Mouse (Mus musculus) monocyte, adult 2 months (primary cell): ENCODE data around the gene Picalm.
"Not testable (repeated sequence)": the region's sequence is repeated elsewhere in the genome, so short reads cannot be mapped to it uniquely, and the experiment has no call there.

ENCODE experiments used
- DNase-seq, 2 experiments: peaks; one replicate each; pipeline ENCODE4 v3.0.0; 2022; ENCODE audit warnings: low spot score in 2 of 2, low read depth in 1 of 2

Gene Picalm

DNA sequence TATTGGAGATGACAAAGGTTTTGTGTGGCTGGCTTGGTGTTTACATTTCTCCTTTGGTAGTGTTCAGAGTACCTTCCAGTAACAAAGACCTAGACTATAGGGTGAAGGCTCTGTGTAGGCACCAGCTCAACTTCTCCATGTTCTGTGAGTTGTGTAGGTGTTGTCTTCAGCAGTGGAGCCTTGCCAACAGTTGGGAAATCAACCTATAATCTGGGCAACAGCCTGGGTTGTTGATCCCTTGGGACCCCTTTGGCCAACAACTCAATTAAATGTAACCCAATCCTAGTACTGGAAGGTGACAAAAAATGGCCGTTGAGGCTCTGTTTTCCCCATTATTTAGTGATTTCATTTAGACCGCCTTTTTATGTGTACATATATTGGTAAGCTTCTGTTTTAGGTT, 80.1 kb downstream of the Picalm start:
- no peak for DNase-seq

DNA sequence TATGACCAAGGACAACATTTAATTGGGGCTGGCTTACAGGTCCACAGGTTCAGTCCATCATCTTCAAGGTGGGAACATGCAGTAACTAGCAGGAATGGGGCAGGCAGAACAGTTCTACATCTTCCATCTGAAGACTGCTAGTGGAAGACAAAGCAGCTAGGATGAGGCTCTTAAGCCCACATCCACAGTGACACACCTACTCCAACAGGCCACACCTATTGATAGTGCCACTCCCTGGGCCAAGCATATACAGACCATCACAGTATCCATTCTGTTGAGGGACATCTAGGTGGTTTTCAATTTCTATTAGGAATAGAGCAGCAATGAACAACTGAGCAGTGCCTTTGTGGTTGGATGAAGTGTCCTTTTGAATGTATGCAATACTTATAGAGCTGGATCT, 80.9 kb downstream of the Picalm start:
- DNase-seq, result no peak

DNA sequence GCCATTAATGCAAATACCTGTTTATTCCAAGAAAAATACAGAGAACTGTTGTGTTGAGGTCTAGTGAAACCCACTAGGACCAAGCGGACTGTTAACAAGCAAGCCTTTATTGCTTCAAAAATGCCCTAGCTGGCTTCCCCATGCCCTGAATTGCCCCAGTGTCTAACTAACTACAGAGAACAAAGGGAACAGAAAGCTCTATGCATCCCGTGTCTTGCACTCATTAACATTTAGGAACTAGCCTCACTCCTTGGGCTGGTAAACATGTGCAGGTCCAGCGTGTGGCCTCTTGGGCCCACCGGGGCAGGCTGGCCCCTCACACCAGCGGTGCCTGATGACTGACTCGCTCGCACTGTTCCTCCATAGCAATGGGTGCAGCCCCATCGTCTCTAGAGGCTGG, 86.5 kb downstream of the Picalm start:
- no peak for DNase-seq

DNA sequence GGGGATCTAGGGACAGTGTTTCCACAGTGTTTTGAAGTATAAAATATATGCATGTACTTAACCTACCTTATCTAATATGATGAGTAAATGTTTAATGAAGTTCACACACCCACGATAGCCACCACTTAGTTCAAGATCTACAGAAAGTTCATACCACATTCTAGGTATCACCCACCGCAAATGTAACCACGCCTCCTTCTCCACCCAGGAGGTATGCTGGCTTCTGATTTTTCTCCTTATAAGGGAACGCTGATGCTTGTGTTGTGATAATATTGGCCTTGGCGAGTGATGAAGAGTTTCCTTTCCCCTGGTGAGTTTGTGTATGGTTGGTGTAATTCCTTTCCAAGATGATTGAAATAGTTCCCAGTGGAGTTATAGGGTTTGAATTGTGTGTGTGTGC, 88.1 kb downstream of the Picalm start:
- DNase-seq, result no peak

DNA sequence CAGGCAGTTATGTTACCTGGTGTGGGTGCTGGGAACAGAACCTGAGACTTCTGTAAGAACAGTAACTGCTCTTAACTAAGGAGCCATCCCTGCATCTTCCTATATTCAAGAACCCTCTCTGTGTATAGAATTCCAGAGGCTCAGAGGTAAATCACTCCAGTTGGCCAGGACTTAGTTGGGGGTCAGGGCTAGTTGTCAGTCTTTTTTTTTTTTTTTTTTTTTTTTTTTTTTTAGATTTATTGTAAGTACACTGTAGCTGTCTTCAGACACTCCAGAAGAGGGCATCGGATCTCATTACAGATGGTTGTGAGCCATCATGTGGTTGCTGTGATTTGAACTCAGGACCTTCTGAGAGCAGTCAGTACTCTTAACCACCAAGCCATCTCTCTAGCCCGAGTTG, 91.5 kb downstream of the Picalm start:
- no peak for DNase-seq

DNA sequence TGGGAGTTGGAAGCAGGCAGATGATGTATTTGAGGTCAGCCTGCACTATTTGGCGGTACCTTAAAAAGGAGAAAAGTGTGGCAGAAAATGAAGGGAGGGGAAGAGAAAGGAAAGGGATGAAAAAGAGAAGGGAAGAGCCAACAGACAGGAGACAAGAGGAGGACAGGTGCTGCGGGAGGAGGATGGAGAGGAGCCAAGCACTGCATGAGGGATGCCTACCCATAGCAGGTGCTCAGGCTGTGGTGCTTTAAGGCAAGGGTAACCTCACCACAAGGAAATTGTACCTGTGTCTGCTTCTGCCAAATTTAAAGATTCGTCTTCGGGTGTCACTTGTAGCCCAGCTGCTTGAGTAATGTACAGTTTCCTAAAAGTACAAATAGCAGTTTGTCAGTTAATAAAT, 98.1 kb downstream of the Picalm start:
- no peak for DNase-seq

DNA sequence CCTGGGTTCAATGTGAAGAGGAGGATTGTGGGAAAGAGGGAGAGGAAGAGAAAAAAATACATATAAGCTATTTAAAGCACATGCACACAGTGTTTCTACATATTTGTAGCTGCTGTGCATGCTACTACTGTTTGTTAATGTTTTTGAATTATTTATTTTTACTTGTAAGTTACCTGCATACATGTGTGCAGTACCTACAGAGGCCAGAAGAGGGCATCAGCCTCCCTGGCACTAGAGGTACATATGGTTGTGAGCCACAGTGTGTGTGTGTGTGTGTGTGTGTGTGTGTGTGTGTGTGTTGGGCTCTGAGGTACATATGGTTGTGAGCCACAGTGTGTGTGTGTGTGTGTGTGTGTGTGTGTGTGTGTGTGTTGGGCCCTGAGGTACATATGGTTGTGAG, 98.9 kb downstream of the Picalm start:
- DNase-seq, result not testable (repeated sequence)

DNA sequence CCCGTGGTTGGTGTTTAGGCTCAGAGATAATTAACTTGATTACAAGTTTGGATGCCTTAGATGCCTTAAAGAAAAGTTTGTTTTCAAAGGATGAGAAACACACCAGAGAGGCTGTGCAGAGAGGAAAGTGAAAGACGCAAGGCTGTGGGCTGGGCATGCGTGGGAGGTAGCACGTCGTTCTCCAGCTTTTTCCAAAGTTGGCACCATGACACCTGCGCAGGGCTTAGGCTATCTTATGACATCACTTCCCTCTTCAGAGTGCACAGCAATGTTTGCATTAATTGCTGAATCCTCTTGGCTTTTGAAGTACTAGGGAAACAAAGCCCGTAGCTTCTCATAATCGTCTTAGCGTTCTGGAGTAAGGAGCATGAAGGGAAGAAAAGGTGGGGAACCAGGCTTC, 101.4 kb downstream of the Picalm start:
- no peak for DNase-seq

DNA sequence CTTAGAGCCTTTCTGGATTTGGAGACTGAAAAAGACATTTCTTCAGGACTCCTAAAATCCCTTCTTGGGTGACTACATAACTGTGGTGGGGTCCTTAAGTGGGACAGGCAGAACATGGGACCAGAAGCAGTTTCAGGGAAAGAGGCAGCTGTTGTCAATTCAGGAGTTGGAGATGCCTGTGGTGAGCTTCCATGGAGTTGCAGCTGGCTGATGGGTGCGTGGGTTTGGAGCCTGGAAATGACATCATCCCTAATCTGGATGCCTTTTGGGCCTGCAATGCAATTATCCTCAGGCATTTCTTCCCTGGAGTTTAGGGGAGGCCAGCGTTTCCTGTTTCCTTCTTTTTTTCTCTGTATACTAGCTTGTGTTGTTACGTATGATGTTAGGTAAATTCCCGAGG, 103.9 kb downstream of the Picalm start:
- DNase-seq, result no peak

DNA sequence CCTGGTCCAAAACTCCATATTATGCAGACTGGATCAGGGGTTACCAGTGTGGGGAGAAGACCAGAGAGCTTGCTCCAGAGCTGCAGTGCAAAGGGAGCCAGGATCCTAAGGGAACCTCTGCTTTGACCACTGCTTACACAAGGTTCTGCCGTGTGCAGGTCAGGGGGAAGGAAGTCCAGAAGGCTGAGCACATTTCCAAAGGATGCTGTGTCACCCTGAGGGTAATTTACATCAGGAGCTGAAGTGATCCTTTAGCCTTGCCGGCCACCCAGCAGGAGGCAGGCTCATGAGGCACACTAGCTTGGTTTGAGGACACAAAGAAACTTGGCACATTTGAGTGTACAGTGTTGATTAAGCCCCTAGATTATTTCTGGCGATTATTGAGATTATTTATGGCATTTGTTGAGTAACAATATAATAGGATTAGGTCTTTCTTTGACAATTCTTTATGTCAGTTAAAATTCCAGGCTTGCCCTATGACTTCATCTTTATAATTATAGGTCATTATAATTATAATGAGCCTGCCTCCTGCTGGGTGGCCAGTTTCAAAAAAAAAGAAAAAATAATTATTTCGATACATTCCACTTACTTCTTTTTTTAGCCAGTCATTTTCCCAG, 106.4 kb downstream of the Picalm start:
- no peak for DNase-seq

DNA sequence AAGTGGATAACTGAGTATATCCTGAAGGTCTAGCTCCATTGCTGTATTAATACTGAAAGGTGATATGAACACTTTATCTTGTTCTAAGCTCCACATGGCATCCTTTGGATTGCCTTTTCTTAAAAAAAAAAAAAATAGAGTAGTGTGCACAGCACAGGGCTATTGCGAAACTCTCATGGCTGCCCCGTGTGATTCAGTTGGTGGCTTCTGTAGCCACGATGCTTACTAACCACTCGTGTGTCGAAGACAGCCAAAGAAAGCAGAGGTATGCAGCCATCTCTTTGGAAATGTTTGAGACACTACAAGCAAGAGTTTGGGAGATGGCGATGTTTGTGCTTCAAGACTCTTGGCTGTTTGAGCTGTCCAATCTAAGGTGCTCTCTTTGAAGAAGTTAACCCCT, 113.1 kb downstream of the Picalm start:
- DNase-seq, result no peak

DNA sequence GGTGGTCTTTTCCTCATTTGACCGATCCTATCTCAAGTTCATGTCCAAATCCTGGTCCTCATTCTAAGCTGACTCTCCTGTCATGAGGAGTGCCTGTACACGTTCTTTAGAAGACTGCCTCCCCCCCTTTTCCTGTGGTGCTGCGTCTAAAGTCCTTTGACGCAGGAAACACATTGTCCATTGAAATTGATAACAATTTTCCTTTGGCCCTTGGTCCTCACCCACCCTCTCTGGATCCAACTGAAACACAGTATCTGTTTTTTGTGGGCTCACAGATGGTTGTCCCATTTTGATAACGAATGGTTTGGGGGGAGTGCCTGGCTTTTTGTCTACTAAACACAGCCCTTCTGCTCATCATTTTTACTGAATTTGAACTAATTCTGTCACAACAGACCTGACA, 113.6 kb downstream of the Picalm start:
- DNase-seq, result no peak

DNA sequence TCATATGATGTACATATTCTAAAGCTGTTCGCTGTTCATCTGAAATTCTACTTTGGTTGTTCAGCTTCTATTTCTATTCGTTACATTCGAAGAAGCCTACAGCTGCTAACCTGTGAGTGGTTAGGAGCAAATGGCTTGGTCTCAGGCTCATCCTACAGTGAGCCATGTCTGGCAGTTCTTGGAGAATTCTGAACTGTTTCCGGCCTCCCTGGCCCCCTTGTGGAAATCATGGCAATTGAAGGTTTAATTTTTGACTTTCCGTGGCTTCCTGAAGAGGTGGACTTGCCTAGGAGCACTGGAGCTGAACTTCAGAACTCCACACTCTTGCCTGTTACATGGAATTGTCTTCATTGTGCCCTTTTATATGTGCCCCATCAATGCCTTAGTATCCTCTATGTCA, 122.9 kb downstream of the Picalm start:
- DNase-seq, result no peak

DNA sequence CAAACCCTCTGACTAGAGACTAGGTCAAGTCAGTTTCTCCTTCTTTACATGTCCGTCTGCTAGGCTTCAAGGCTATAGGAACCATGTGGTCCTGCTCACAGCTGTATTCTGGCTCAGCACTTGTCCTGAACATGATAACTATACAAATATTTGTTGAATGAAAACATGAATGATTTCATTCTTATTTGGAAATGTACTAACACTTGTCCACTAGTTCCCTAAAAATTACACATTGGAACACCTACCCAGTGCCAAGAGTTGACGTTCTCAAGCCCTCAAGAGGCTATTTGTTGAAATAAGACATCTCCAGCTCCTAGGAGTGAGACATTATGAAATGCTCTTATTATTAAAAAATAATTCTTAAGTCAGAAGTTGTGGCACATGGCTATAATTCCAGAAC, 128.7 kb downstream of the Picalm start:
- DNase-seq, result no peak

DNA sequence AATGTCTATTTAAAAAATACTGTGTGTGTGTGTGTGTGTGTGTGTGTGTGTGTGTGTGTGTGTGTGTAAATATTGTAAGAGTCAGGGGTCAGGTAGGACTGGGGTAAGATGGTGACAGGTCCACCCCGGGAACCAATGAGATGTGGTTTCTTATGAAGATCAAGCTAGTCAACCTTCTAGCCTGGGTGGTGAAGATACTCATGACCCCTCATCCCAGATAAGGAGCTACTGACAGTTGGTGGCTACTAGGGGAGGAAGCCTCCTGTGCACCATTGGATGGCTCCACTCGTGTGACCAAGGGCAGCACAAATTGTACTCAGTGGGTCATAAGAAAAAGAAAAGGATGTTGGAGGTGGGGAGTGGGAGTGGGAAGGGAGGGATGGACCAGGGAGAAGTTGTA, 129.9 kb downstream of the Picalm start:
- DNase-seq, result no peak

DNA sequence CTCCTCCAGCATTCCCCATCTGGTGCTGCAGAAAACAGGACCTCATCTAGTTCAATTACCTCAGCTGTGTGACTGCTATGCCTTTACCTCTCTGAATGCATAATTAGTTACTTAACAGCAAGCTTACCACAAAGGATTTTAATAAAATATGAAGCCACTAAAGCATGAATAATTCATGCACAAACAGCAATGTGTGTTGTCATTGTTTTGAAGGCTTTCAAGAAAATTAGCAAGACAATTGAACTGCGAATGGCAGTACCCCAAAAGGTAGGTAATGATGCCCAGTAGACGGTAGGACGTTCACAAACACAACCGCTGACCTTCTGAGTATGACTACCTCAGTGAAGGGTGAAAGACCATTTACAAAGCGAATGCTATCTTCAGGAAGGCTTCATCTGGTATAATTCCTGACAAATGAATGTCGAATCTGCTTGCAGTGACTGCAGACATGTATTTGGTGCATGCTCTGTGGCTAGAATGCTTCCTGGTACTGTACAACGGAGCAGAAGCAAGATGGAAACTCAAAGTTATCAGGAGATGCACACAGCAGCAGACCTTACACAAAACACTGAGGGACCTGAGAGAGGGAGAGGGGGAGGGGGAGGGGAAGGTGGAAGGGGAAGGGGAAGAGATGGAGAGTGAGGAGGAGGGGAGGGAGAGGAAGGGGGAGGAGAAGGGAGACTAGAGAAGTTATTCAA, 132.0 kb downstream of the Picalm start:
- DNase-seq, result no peak
